ENCODE assay signal across 8 mouse cellular contexts in genomic region chr6:31519001-31519471, GRCm38 (mm10). TPM values are rescaled to one million over a fixed set of nuclear protein-coding genes. Genes with fewer than 3 reads are reported as not detected.
A peak's percentile ranks its signal among the peaks of the same experiment; 100 is the strongest.
DNase-seq lines count a peak whose midpoint lies in the region; ATAC-seq and TF ChIP-seq lines count a peak whose summit lies in the region.

No protein-coding gene starts in this region.

- peak overlapping the region; percentile 75 for H3K27ac ChIP-seq in kidney, adult 2 months (ENCODE audit: insufficient read depth, low read depth, low read length)
- H3K27ac ChIP-seq in kidney, embryonic 16.5 days (ENCODE audit: low read length) = no peak overlapping the region
- peak overlapping the region; percentile 96 for H3K27ac ChIP-seq in MEL (ENCODE audit: control insufficient read depth, low read depth, low read length)

- TF ChIP-seq RAD21 in MEL (IDR thresholded peaks at IDR 0.05; ENCODE audit: low read depth, low read length) = peak; percentile 57

- no peaks in the 10 kb centered on the region for H3K27me3 ChIP-seq in kidney, adult 2 months (replicated peaks; ENCODE audit: control insufficient read depth, insufficient read depth, low read length)
- H3K27me3 ChIP-seq in kidney, embryonic 16.5 days (ENCODE audit: insufficient read depth, low read length) = no peaks in the 10 kb centered on the region
- no peaks in the 10 kb centered on the region for H3K27me3 ChIP-seq in MEL (ENCODE audit: control insufficient read depth in 1 of 2, insufficient read depth in 2 of 2, low read length in 2 of 2)

- ATAC-seq in kidney, embryonic 16.5 days (ENCODE audit: low FRiP score, low TSS enrichment) = no peak

- TF ChIP-seq EP300 in MEL (IDR thresholded peaks at IDR 0.05; ENCODE audit: low read depth in 1 of 2, low read length in 2 of 2) = peak; percentile 74 to 85

- H3K9me3 ChIP-seq in kidney, embryonic 16.5 days (ENCODE audit: low read length) = no peaks in the 10 kb centered on the region
- H3K9me3 ChIP-seq in MEL (replicated peaks; ENCODE audit: insufficient read depth, low read length) = no peaks in the 10 kb centered on the region

- WGBS in kidney, adult 2 months = 71% methylated on average over 8 of the region's 8 CpGs
- 66% methylated on average over 8 of the region's 8 CpGs for WGBS in kidney, embryonic 16.5 days

- TF ChIP-seq POLR2A in kidney, adult 2 months (IDR thresholded peaks at IDR 0.05; ENCODE audit: low read depth, low read length) = no peak
- no peak; a peak in 1 of 4 replicates for TF ChIP-seq POLR2A in MEL (IDR thresholded peaks at IDR 0.05; ENCODE audit: control insufficient read depth in 1 of 2, insufficient read depth in 1 of 2, low read depth in 1 of 2, low read length in 2 of 2, poor library complexity in 1 of 2)

- no peak overlapping the region for H3K4me3 ChIP-seq in kidney, adult 2 months (ENCODE audit: insufficient read depth, low read depth, low read length)
- H3K4me3 ChIP-seq in kidney, embryonic 16.5 days (ENCODE audit: low read length) = no peak overlapping the region
- H3K4me3 ChIP-seq in MEL (ENCODE audit: control insufficient read depth in 1 of 2, insufficient read depth in 1 of 2, low read depth in 2 of 2, low read length in 2 of 2) = peak overlapping the region; percentile 1 to 14; a peak in 3 of 4 replicates

- TF ChIP-seq CTCF in kidney, adult 2 months (conservative IDR thresholded peaks at IDR 0.05; ENCODE audit: insufficient read depth, insufficient read length, low read depth, low read length) = peak; percentile 54
- TF ChIP-seq CTCF in MEL (IDR thresholded peaks at IDR 0.05 in 2 of 3, conservative IDR thresholded peaks at IDR 0.05 in 1 of 3; ENCODE audit: control insufficient read depth in 1 of 3, insufficient read depth in 1 of 3, low read depth in 2 of 3, low read length in 3 of 3, poor library complexity in 1 of 3, severe bottlenecking in 1 of 3) = peak; percentile 72 to 78 (median 76)

- H3K9ac ChIP-seq in kidney, embryonic 16.5 days (replicated peaks; ENCODE audit: low read length) = no peak overlapping the region
- H3K9ac ChIP-seq in MEL (ENCODE audit: control insufficient read depth, low read depth, low read length, poor library complexity, severe bottlenecking) = peak overlapping the region; percentile 6; the same call in 1 of the 2 replicates

- no peaks in the 10 kb centered on the region for H3K79me2 ChIP-seq in MEL (ENCODE audit: control insufficient read depth, insufficient read depth, low read length, poor library complexity)

- DNase-seq in kidney, adult 2 months = no peak
- DNase-seq in MEL (ENCODE audit: low read depth, low spot score) (peak; percentile 86), liver (peak; percentile 75)
- peak; percentile 56 for DNase-seq in embryo, embryonic 10 days (ENCODE audit: low spot score)
- DNase-seq in natural killer cell, adult 2 months (ENCODE audit: low spot score in 2 of 2) = peak; percentile 56 to 75
- DNase-seq in ovary, postnatal 14 days (ENCODE audit: low spot score) = no peak
- DNase-seq in adrenal gland, postnatal 25 days = no peak

- H3K4me1 ChIP-seq in kidney, adult 2 months (ENCODE audit: control insufficient read depth, insufficient read depth, low read length) = no peaks in the 10 kb centered on the region
- peaks cover 11% of the 10 kb centered on the region for H3K4me1 ChIP-seq in kidney, embryonic 16.5 days (ENCODE audit: insufficient read depth, low read length)
- peaks cover 8 to 32% of the 10 kb centered on the region in 2 experiments for H3K4me1 ChIP-seq in MEL (ENCODE audit: control insufficient read depth in 1 of 2, insufficient read depth in 2 of 2, low read length in 2 of 2)

- H3K36me3 ChIP-seq in kidney, adult 2 months (ENCODE audit: control insufficient read depth, insufficient read depth, low read length) = 0 out of 2 replicates have a peak, but pooled peaks cover 1% of the 10 kb centered on the region
- H3K36me3 ChIP-seq in kidney, embryonic 16.5 days (ENCODE audit: insufficient read depth, low read length) = no peaks in the 10 kb centered on the region; the same call in 1 of the 2 replicates
- peaks cover 0 to 22% of the 10 kb centered on the region in 2 experiments; a peak in 2 of 4 replicates for H3K36me3 ChIP-seq in MEL (ENCODE audit: control insufficient read depth in 1 of 2, insufficient read depth in 2 of 2, low read length in 2 of 2)

- no peak overlapping the region for H3K4me2 ChIP-seq in kidney, embryonic 16.5 days (replicated peaks; ENCODE audit: low read depth, low read length)

TF ChIP-seq in MEL, 35 proteins besides CTCF, POLR2A, EP300 and RAD21:
- TF ChIP-seq NRF1 (IDR thresholded peaks at IDR 0.05; ENCODE audit: insufficient read depth, low read depth, low read length, poor library complexity, severe bottlenecking) (no peak), BHLHE40 (IDR thresholded peaks at IDR 0.05; ENCODE audit: borderline replicate concordance, low read depth, low read length) (0 out of 2 replicates have a peak, but pooled peaks have one; percentile 25), SIN3A (IDR thresholded peaks at IDR 0.05; ENCODE audit: low read length) (peak; percentile 45; the same call in 1 of the 2 replicates), ZNF384 (IDR thresholded peaks at IDR 0.05; ENCODE audit: low read depth, low read length) (no peak), TBP (IDR thresholded peaks at IDR 0.05; ENCODE audit: low read depth, low read length) (peak; percentile 67), CHD2 (IDR thresholded peaks at IDR 0.05; ENCODE audit: low read length) (no peak), MAX (IDR thresholded peaks at IDR 0.05; ENCODE audit: low read length) (no peak), SMC3 (IDR thresholded peaks at IDR 0.05; ENCODE audit: low read depth, low read length) (peak; percentile 64), MXI1 (IDR thresholded peaks at IDR 0.05; ENCODE audit: low read depth, low read length) (peak; percentile 65; the same call in 1 of the 2 replicates), ELF1 (IDR thresholded peaks at IDR 0.05; ENCODE audit: low read depth, low read length) (no peak), GATA1 (IDR thresholded peaks at IDR 0.05; ENCODE audit: low read depth, low read length) (peak; percentile 86), MAZ (IDR thresholded peaks at IDR 0.05; ENCODE audit: low read depth, low read length) (no peak), ZMIZ1 (IDR thresholded peaks at IDR 0.05; ENCODE audit: low read depth, low read length) (no peak; the same call in 1 of the 2 replicates), KAT2A (conservative IDR thresholded peaks at IDR 0.05; ENCODE audit: low read depth, low read length) (no peak), ZC3H11A (IDR thresholded peaks at IDR 0.05; ENCODE audit: low read depth, low read length) (peak; percentile 54; the same call in 1 of the 2 replicates), HCFC1 (IDR thresholded peaks at IDR 0.05; ENCODE audit: low read depth, low read length) (no peak), ZKSCAN1 (IDR thresholded peaks at IDR 0.05; ENCODE audit: low read depth, low read length) (no peak), MYB (IDR thresholded peaks at IDR 0.05; ENCODE audit: low read depth, low read length) (0 out of 2 replicates have a peak, but pooled peaks have one; percentile 46), MAFK (IDR thresholded peaks at IDR 0.05; ENCODE audit: borderline replicate concordance, low read depth, low read length) (no peak; the same call in 1 of the 2 replicates), MYC (IDR thresholded peaks at IDR 0.05; ENCODE audit: low read depth, low read length) (no peak), POLR2AphosphoS5 (IDR thresholded peaks at IDR 0.05; ENCODE audit: borderline replicate concordance, low read depth, low read length) (no peak), JUND (IDR thresholded peaks at IDR 0.05; ENCODE audit: low read depth, low read length) (0 out of 2 replicates have a peak, but pooled peaks have one; percentile 23), RCOR1 (IDR thresholded peaks at IDR 0.05; ENCODE audit: low read depth, low read length) (peak; percentile 55), MEF2A (IDR thresholded peaks at IDR 0.05; ENCODE audit: extremely low read depth, insufficient replicate concordance, low read depth, low read length, poor library complexity, severe bottlenecking) (no peak), ETS1 (IDR thresholded peaks at IDR 0.05; ENCODE audit: low read depth, low read length) (peak; percentile 61; the same call in 1 of the 2 replicates), USF2 (IDR thresholded peaks at IDR 0.05; ENCODE audit: borderline replicate concordance in 1 of 2, insufficient read depth in 1 of 2, low read depth in 1 of 2, low read length in 2 of 2) (no peak), NELFE (IDR thresholded peaks at IDR 0.05; ENCODE audit: low read depth, low read length) (no peak), USF1 (IDR thresholded peaks at IDR 0.05; ENCODE audit: low read depth, low read length) (no peak), POLR2AphosphoS2 (IDR thresholded peaks at IDR 0.05; ENCODE audit: low read length) (no peak), UBTF (IDR thresholded peaks at IDR 0.05; ENCODE audit: borderline replicate concordance, insufficient read depth, low read depth, low read length) (no peak), TAL1 (IDR thresholded peaks at IDR 0.05; ENCODE audit: low read length) (peak; percentile 83), E2F4 (IDR thresholded peaks at IDR 0.05; ENCODE audit: borderline replicate concordance, low read depth, low read length) (0 out of 2 replicates have a peak, but pooled peaks have one; percentile 28), GABPA (IDR thresholded peaks at IDR 0.05; ENCODE audit: low read depth, low read length) (no peak), TCF12 (IDR thresholded peaks at IDR 0.05; ENCODE audit: low read depth, low read length) (peak; percentile 82), CHD1 (IDR thresholded peaks at IDR 0.05; ENCODE audit: low read depth, low read length) (no peak)

RNA-seq across cellular contexts. Expression of gene Podxl, which starts 44.7 kb away (rescaled TPM):
- polyA plus RNA-seq in kidney, adult 2 months (2012; rRNA removed) = 137 and 149 TPM in 2 replicates
- 76.8 and 80.4 TPM in 2 replicates for polyA plus RNA-seq in kidney, embryonic 16.5 days (2015; fragmentation: Nextera tagmentation; extraction: Ambion mirVana)
- 14.2 and 19.1 TPM in 2 replicates for total RNA-seq in MEL (2012; rRNA removed)
- 10 to 100 TPM in 1 of 2 experiments, not detected in 1; 40.8 TPM for polyA plus RNA-seq in MEL (2012; ENCODE audit: insufficient read depth in 1 of 2, insufficient read length in 2 of 2, low read depth in 1 of 2, low replicate concordance in 2 of 2, missing spikeins in 1 of 2)
- 36.3 and 41.7 TPM in 2 replicates for total RNA-seq in adrenal gland, postnatal 25 days (2021)

Comparison
In these comparisons a context has a peak if more than half of its experiments do, and no peak if none do; other contexts are left out.
1. DNase-seq: peak in MEL (single experiment), embryo, embryonic 10 days (single experiment), liver (single experiment) and natural killer cell, adult 2 months (2 of 2); none in kidney, adult 2 months (single experiment), ovary, postnatal 14 days (single experiment) and adrenal gland, postnatal 25 days (single experiment).
2. H3K4me3 ChIP-seq: peak in MEL (2 of 2); none in kidney, adult 2 months (single experiment) and kidney, embryonic 16.5 days (single experiment).